7 mouse cellular contexts compared by ENCODE assay signal in the genomic region with DNA sequence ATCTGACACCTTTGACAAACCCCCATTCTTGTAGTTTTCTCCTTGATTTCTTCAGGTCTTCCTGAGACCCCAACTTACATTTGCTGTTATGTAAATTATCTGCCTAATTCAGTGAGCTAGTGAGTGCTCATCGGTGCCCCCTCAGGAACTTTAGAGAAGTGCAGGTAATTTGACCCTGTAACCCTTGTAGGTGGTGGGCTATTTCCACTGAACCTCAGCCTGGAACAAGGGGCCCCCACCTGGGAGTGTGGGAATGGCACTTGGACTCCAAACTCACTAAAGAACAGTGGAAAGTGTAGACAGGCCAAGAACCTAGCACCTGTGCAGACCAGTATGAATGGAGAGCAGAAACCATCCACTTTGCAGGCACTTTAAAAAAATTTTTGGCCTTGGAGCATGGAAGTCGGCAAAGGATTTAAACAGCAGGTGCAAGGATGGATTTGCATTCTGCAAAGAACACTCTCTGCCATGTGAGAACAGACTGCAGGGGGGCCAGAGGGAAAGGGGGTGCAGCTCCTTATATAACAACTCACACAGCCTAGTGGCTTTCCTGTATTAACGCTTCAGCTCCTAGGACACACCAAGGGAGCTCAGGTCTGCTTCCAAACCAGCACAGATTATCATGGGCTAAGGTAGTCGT. TPM values are rescaled to one million over a fixed set of nuclear protein-coding genes. Genes with fewer than 3 reads are reported as not detected.
DNase-seq lines count a peak whose midpoint lies in the region; ATAC-seq and TF ChIP-seq lines count a peak whose summit lies in the region.

No protein-coding gene starts in this region.

- H3K9ac ChIP-seq in liver, postnatal 0 days (replicated peaks), result no peak overlapping the region
- no peak overlapping the region for H3K9ac ChIP-seq in liver, embryonic 11.5 days (ENCODE audit: low read depth, low read length)
- H3K9ac ChIP-seq in forebrain, embryonic 15.5 days (replicated peaks), result no peak overlapping the region
- H3K9ac ChIP-seq in limb, embryonic 14.5 days (ENCODE audit: low read depth, low read length, severe bottlenecking), result no peak overlapping the region
- H3K9ac ChIP-seq in stomach, postnatal 0 days (ENCODE audit: low read length), result no peak overlapping the region

- 43% methylated on average over 4 of the region's 4 CpGs for WGBS in liver, postnatal 0 days (ENCODE audit: insufficient replicate concordance)
- 45% methylated on average over 4 of the region's 4 CpGs for WGBS in liver, embryonic 11.5 days
- 40% methylated on average over 4 of the region's 4 CpGs for WGBS in forebrain, embryonic 15.5 days
- 47% methylated on average over 4 of the region's 4 CpGs for WGBS in limb, embryonic 14.5 days
- 44% methylated on average over 4 of the region's 4 CpGs for WGBS in stomach, postnatal 0 days

- no peak for TF ChIP-seq POLR2A in limb, embryonic 14.5 days (IDR thresholded peaks at IDR 0.05; ENCODE audit: borderline replicate concordance, extremely low read depth, insufficient read depth, insufficient read length)

- no peaks in the 10 kb centered on the region for H3K36me3 ChIP-seq in liver, postnatal 0 days (replicated peaks; ENCODE audit: insufficient read depth, low read length)
- H3K36me3 ChIP-seq in liver, embryonic 11.5 days (ENCODE audit: control insufficient read depth, insufficient read depth, low read length), result no peaks in the 10 kb centered on the region
- no peaks in the 10 kb centered on the region for H3K36me3 ChIP-seq in forebrain, embryonic 15.5 days
- no peaks in the 10 kb centered on the region for H3K36me3 ChIP-seq in limb, embryonic 14.5 days (ENCODE audit: control insufficient read depth, insufficient read depth, low read length)
- no peaks in the 10 kb centered on the region for H3K36me3 ChIP-seq in stomach, postnatal 0 days (ENCODE audit: control insufficient read depth, insufficient read depth, low read length)

- TF ChIP-seq EP300 in liver, postnatal 0 days (IDR thresholded peaks at IDR 0.05; ENCODE audit: low read depth), result no peak
- no peak for TF ChIP-seq EP300 in stomach, postnatal 0 days (optimal IDR thresholded peaks at IDR 0.05)

- no peak for ATAC-seq in liver, postnatal 0 days
- no peak for ATAC-seq in liver, embryonic 11.5 days (replicated peaks; ENCODE audit: low FRiP score)
- peak; percentile 61 for ATAC-seq in forebrain, embryonic 15.5 days (replicated peaks)
- ATAC-seq in limb, embryonic 14.5 days (ENCODE audit: low FRiP score, low read depth), result no peak
- no peak for ATAC-seq in stomach, postnatal 0 days (ENCODE audit: low FRiP score, low TSS enrichment)

- no peaks in the 10 kb centered on the region for H3K4me1 ChIP-seq in liver, postnatal 0 days (ENCODE audit: insufficient read depth)
- H3K4me1 ChIP-seq in liver, embryonic 11.5 days (replicated peaks; ENCODE audit: control insufficient read depth, insufficient read depth, low read length), result no peaks in the 10 kb centered on the region
- H3K4me1 ChIP-seq in forebrain, embryonic 15.5 days, result no peaks in the 10 kb centered on the region
- H3K4me1 ChIP-seq in limb, embryonic 14.5 days (ENCODE audit: control insufficient read depth, insufficient read depth, low read length), result no peaks in the 10 kb centered on the region
- no peaks in the 10 kb centered on the region for H3K4me1 ChIP-seq in stomach, postnatal 0 days (replicated peaks; ENCODE audit: control insufficient read depth, insufficient read depth)

- peak; percentile 47 for TF ChIP-seq CTCF in liver, postnatal 0 days (IDR thresholded peaks at IDR 0.05; ENCODE audit: low read depth)
- TF ChIP-seq CTCF in stomach, postnatal 0 days (IDR thresholded peaks at IDR 0.05; ENCODE audit: low read depth), result peak; percentile 60

- no peak overlapping the region for H3K27ac ChIP-seq in liver, postnatal 0 days (ENCODE audit: low read depth)
- no peak overlapping the region for H3K27ac ChIP-seq in liver, embryonic 11.5 days (ENCODE audit: low read depth, low read length)
- no peak overlapping the region for H3K27ac ChIP-seq in forebrain, embryonic 15.5 days (replicated peaks)
- H3K27ac ChIP-seq in limb, embryonic 14.5 days (replicated peaks; ENCODE audit: low read depth, low read length), result no peak overlapping the region
- no peak overlapping the region for H3K27ac ChIP-seq in stomach, postnatal 0 days (replicated peaks)

- H3K27me3 ChIP-seq in liver, postnatal 0 days (ENCODE audit: insufficient read depth, low read length), result peaks cover 2% of the 10 kb centered on the region; the same call in 1 of the 2 replicates
- H3K27me3 ChIP-seq in liver, embryonic 11.5 days (replicated peaks; ENCODE audit: control insufficient read depth, insufficient read depth, low read length), result no peaks in the 10 kb centered on the region
- no peaks in the 10 kb centered on the region for H3K27me3 ChIP-seq in forebrain, embryonic 15.5 days
- no peaks in the 10 kb centered on the region for H3K27me3 ChIP-seq in limb, embryonic 14.5 days (ENCODE audit: control insufficient read depth, insufficient read depth, low read length)
- no peaks in the 10 kb centered on the region for H3K27me3 ChIP-seq in stomach, postnatal 0 days (ENCODE audit: control insufficient read depth, insufficient read depth, low read length)

- no peak overlapping the region for H3K4me2 ChIP-seq in liver, postnatal 0 days (ENCODE audit: low read depth, low read length)
- H3K4me2 ChIP-seq in liver, embryonic 11.5 days, result no peak overlapping the region
- no peak overlapping the region for H3K4me2 ChIP-seq in forebrain, embryonic 15.5 days (replicated peaks)
- no peak overlapping the region for H3K4me2 ChIP-seq in limb, embryonic 14.5 days (replicated peaks; ENCODE audit: low read depth, low read length, severe bottlenecking)
- H3K4me2 ChIP-seq in stomach, postnatal 0 days (replicated peaks; ENCODE audit: low read depth), result no peak overlapping the region

- no peak for DNase-seq in liver, postnatal 0 days
- no peak for DNase-seq in liver, embryonic 11.5 days (ENCODE audit: low spot score)
- peak; percentile 13 for DNase-seq in c-Kit-positive CD71-negative TER-119-negative erythroid progenitor cells, embryonic 14.5 days (ENCODE audit: low read depth)
- peak; percentile 54 for DNase-seq in limb, embryonic 14.5 days (ENCODE audit: low spot score)
- DNase-seq in stomach, postnatal 0 days (ENCODE audit: low spot score), result no peak
- DNase-seq in frontal cortex, postnatal 25 days (ENCODE audit: low spot score in 2 of 2), result no peak

- no peak overlapping the region for H3K4me3 ChIP-seq in liver, postnatal 0 days (ENCODE audit: low read depth, low read length)
- H3K4me3 ChIP-seq in liver, embryonic 11.5 days (ENCODE audit: low read depth, low read length), result no peak overlapping the region
- no peak overlapping the region for H3K4me3 ChIP-seq in forebrain, embryonic 15.5 days
- H3K4me3 ChIP-seq in limb, embryonic 14.5 days (replicated peaks; ENCODE audit: low read length), result no peak overlapping the region
- no peak overlapping the region for H3K4me3 ChIP-seq in stomach, postnatal 0 days (ENCODE audit: low read depth, low read length)

- H3K9me3 ChIP-seq in liver, postnatal 0 days (ENCODE audit: low read length), result no peaks in the 10 kb centered on the region
- H3K9me3 ChIP-seq in liver, embryonic 11.5 days (ENCODE audit: control insufficient read depth, low read length), result no peaks in the 10 kb centered on the region
- no peaks in the 10 kb centered on the region for H3K9me3 ChIP-seq in forebrain, embryonic 15.5 days
- no peaks in the 10 kb centered on the region for H3K9me3 ChIP-seq in limb, embryonic 14.5 days (ENCODE audit: control insufficient read depth, low read length)
- H3K9me3 ChIP-seq in stomach, postnatal 0 days (ENCODE audit: control insufficient read depth, low read length), result no peaks in the 10 kb centered on the region

RNA-seq across cellular contexts. Expression of a gene that starts 50.3 kb away (rescaled TPM):
- polyA plus RNA-seq in liver, postnatal 0 days (2015; fragmentation: Nextera tagmentation; extraction: Ambion mirVana), result not detected in 2 replicates
- 0.29 and 0.48 TPM in 2 replicates for polyA plus RNA-seq in liver, embryonic 11.5 days (2014; fragmentation: Nextera tagmentation; extraction: Ambion mirVana)
- 42.2 and 49.3 TPM in 2 replicates for polyA plus RNA-seq in forebrain, embryonic 15.5 days (2015; fragmentation: Nextera tagmentation; extraction: Ambion mirVana)
- 14.1 and 15.5 TPM in 2 replicates for polyA plus RNA-seq in limb, embryonic 14.5 days (2012; rRNA removed)
- 4.0 TPM in 2 replicates for polyA plus RNA-seq in limb, embryonic 14.5 days (2014; fragmentation: Nextera tagmentation; extraction: Ambion mirVana)
- 0.75 and 0.90 TPM in 2 replicates for polyA plus RNA-seq in stomach, postnatal 0 days (2015; fragmentation: Nextera tagmentation; extraction: Ambion mirVana)

Comparison
In these comparisons a context has a peak if more than half of its experiments do, and no peak if none do; other contexts are left out.
1. DNase-seq: peak in c-Kit-positive CD71-negative TER-119-negative erythroid progenitor cells, embryonic 14.5 days (single experiment) and limb, embryonic 14.5 days (single experiment); none in liver, postnatal 0 days (single experiment), liver, embryonic 11.5 days (single experiment), stomach, postnatal 0 days (single experiment) and frontal cortex, postnatal 25 days (0 of 2).